Mouse (Mus musculus): ENCODE measurements at regions not wholly inside any gene's neighbourhood (a gene's known extent, or its start where the extent isn't known, plus 50 kb on each side); places are given as distances from the start of the nearest gene placed in this dataset.

DNA sequence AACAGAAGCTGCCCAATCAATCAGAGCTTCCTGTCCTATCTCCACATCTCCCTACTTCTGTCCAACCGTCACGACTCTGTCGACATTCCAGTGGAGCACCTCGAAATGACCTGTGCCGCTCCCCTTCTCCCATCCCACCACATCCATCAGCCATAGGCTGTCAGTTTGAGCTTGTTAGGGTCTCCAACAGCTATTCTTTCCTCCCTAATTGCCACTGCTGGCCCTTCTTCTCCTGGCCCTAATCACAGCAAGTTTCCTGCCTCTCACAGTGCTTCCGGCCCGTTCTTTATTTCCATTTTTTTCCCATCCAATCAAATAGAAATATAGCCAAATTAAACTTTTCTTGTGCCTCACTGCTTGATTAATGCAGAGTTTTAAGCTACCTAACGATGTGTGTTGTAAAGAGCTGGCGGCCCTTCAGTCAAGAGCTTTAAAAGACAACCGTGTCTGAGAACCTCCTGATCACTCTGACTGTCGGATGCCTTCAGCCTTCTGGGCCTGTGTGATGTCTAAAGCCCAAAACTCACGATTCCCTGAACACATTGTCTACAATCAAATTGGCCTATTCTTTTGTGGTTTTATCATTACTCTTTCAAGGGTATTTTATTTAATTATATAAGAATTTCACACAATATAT lies 270.3 kb downstream of the Tgfb2 start:
- no peak for DNase-seq

- DNase-seq, result no peak
These were observed 271.0 kb downstream of the Tgfb2 start for GRCm38 (mm10) chr1:186434782-186435181.

GRCm38 (mm10) chr1:186434007-186434406 lies 271.8 kb downstream of the Tgfb2 start:
- no peak for DNase-seq

DNA sequence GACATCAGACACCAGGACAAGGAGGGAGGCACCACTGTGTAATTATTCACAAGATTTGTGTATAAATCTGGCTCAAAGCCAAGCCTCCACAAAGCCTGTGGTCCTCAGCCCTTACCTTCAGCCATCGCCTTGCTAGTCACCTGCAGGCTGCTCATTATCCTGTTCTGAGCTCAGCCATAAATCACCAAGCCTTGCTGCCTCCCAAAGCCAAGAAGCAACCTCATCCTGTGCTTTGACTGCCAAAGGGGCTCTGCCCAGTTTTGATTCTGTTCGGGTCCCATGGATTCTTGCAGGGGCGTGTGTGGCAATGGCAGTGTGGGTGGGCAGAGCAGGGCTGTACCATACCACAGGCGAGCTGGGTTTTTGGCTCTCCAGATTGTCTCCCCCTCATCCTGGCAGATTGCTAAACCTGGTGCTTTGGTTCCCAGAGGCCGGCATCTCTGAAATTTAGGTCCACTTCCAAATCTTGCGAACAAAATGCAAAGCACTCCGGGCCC lies 272.6 kb downstream of the Tgfb2 start:
- no peak for DNase-seq

- DNase-seq, result no peak
These were observed 280.4 kb downstream of the Tgfb2 start for GRCm38 (mm10) chr1:186425421-186425820.

DNA sequence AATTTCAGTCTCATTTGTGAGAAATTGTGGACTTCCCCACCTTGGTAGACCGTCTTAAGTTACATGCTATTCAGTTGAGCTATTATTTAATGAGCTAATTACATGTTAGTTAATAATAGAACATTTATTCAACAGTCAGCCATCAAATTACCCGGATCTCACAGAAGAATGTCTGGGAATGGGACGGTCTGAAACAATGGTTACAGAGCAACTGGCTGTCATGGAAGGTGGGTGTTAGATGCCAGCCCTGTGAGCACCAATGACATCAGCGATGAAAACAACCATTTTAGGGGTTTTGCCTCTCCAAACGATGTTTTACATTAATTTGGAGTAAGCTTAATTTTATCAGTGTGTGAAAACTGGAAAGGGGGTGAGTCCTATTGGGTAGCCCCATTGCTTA lies 281.7 kb downstream of the Tgfb2 start:
- DNase-seq, result no peak

GRCm38 (mm10) chr1:186417101-186417500 lies 288.7 kb downstream of the Tgfb2 start:
- no peak for DNase-seq

DNA sequence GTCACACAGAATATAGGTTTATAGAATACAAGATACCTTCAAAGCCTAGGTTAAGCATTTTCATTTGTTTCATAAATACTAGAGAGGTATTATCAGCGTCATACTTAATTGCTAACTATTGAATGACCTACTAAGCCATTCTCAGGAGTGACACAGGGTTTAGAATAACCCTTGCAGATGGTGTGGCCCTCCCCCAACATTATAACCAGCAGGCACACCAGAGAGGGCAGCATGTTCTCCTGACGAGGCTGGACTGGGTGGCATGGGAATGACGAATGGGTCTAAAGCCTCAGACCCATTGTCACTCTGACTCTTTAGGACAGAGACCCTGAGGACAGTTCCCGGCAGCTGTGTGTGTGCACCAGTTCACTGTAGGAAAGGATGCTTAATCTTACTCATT lies 290.5 kb downstream of the Tgfb2 start:
- DNase-seq, result no peak

DNA sequence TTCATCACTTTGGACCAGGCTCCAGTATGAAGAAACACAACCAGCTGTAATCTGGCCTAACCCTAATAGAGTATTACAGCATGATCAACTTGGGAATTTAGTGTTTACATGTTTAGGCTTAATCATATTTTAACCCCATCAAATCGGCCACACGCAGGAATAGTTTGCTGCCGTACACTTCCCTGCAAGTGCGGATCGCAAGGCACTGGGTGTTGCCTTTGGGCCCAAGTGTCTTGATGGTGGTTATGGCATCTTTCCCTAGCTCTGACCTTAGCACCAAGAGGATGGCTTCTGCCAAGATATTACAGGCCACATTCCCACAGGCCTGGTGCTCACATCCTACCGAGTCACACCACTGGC lies 291.9 kb downstream of the Tgfb2 start:
- no peak for DNase-seq

DNA sequence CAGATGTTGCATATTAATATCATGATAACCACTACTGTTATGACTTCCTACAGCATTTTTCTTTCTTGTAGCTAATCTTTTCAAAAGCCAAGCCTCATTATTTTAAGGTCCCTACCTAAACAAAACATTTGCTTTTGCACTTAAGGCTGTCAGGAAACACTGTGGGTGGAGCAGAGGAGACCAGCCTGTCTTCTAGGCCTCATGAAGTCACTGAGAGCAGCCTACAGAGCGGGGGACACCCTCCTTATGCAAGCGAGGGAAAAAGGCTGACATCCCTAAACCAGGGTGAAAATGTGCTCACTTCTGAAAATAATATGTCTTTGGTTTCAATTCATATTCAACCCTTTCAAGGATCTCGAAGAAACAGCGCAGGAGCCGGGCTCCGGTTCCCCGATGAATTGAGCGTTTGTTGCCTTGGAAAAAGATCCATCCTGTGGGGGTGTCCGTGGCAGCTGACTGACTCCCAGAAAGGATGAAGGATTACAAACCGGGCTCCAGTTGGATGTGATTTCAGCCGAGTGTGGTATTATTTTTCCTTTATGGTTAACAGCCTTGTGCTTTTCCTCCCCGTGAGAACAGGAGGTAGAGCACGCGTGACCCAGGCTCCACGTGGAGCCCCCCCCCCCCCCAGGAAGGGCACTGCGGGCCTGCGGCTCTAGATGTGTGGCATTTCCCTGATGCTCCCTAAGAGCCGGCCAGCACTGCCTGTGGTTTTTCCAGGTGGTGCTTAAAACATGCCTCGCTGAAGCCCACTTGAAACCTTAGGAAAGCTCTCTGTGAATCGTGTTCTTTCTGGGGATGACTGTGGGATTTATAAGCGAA lies 292.5 kb downstream of the Tgfb2 start:
- no peak for DNase-seq

GRCm38 (mm10) chr1:186412296-186412695 lies 293.5 kb downstream of the Tgfb2 start:
- DNase-seq, result no peak

- no peak for DNase-seq
These were observed 291.9 kb upstream of the Lyplal1 start for GRCm38 (mm10) chr1:186408986-186409441.

DNA sequence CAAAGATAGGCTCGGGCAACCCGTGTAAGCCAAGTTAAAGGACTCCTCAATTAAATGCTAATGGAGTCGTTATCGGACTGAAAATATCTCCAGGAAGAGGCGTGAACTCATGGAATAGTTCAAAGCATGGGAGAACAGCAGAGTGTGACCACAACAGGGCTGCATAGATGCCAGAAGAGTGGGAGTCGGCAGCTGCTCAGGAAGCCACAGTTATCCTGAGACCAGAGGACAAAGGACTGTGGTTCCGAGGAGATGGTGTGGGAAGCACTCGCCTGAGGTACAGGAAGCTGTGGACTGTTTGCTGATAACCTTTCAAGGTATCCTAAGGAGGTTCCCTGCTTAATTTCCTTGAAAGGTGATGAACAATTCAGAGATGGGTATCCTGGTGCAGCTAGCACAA lies 290.5 kb upstream of the Lyplal1 start:
- DNase-seq, result no peak

GRCm38 (mm10) chr1:186405693-186406092 lies 288.6 kb upstream of the Lyplal1 start:
- no peak for DNase-seq

DNA sequence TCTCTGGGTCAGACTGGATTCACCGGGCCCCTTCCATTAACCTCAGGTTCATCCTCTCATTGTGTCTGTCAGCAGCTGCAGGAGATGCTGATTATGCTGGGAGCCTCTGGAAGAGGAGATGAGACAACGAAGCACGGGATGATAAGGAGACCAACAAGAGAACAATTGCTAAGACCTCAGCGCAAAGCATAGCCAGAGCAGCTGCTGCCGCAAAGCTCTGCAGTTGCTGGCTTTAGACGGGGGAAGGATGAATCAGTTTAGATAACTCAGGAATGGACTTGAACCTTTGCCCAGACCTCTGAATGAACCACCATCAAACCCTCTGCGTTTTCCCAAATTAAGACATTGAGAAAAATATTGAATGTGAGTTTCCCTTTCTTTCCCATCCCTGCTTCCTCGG lies 282.7 kb upstream of the Lyplal1 start:
- peak; percentile 12 for DNase-seq

DNA sequence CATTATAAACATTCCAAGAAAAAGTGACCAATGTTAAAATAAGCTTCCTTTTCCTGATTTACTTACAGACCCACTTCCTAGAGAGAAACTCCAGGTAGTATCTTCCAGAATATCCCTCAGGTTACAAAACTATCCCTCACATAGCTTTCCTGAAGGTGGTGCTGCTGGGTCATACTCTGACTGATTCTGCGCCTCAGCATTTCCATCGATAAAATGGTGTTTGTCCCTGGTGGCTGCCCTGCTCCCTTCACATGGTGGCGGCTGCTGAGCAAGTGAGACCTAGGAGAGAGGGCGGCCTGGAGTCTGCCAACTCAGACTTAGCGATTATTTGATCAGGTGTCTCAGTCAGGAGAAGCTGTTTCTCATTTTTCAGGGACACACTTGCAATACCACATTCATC lies 275.9 kb upstream of the Lyplal1 start:
- DNase-seq, result no peak

GRCm38 (mm10) chr1:186384440-186384839 lies 267.3 kb upstream of the Lyplal1 start:
- no peak for DNase-seq

- no peak for DNase-seq
These were observed 266.3 kb upstream of the Lyplal1 start for GRCm38 (mm10) chr1:186383453-186383852.

GRCm38 (mm10) chr1:186383006-186383405 lies 265.9 kb upstream of the Lyplal1 start:
- DNase-seq, result no peak

GRCm38 (mm10) chr1:186379938-186380847 lies 263.1 kb upstream of the Lyplal1 start:
- DNase-seq, result no peak

DNA sequence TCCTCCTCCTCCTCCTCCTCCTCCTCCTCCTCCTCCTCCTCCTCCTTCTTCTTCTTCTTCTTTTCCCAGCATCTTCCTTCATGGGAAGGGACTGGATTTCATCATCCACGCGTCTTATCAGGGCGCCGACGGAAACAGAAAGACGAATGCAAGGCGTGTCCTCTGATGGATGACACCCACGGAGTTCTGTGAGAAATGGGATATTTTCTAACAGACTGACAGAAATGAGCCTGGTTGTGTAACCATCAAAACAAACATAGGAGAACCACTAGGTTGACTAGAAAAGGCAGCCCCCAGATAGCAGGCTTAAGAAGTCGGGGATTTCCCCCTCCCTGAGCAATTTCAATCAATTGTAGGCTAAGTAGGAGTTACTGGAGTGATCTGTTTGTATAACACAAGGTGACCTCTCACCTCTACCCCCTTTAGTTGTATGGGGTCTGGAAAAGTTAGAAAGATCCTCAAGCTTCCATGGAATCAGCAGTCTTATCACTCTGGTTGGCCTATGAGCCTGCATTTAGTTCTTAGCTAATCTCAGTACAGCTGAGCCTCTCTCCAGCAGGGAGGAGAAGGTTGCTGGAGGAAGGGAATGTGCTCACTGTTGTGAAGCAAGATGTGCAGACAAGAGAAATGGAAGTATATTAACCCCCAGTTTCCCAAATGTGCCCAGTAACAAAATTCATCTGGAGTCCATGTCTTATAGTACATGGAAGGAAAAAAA lies 260.0 kb upstream of the Lyplal1 start:
- DNase-seq, result no peak

All from adrenal gland, postnatal 14 days (tissue).